Mouse (Mus musculus): ENCODE data around the gene Inip.

Inip gene

GRCm38 (mm10) chr4:59780568-59780967 is 20.8 kb downstream of the Inip start:
- in situ Hi-C loops (cut with MboI, MseI) = no loop called here

- in situ Hi-C loops (cut with MboI, MseI) = no loop called here
These were observed 23.6 kb downstream of the Inip start for GRCm38 (mm10) chr4:59777828-59778227.

DNA sequence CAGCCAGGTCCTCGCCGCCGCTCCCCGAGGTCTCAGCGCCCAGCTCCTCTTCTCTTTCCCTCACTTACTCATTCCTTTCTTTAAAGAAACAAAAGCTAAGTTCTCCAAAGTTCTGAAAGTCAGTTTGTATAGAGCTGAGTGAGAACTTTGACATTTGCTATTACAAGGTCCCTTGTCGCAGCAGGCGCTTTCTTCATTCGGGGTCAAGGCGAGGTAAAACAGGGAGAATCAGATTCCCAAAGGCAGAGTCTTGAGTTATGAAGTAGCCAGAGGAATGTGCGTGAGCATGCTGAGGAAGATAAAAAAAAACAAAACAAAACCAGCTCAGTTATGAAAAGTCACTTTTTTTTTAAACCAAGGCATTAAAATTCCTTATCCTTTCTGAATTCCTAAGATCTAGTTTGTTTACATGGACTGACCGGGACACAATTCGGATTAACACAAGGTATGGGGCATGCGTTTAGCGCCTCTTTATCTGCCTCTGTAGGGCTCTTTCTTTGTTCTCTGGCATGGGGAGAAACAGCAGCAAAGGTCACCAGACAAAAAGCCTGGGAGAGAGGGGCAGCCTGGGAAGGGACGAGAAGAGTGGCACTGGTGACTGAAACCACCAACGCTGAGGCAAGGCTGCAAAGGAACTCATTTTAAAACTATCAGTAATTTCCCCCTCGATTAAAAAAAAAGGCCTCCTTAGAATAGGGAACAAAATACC is 29.1 kb downstream of the Inip start:
- in situ Hi-C loops (cut with MboI, MseI) = no loop called here

GRCm38 (mm10) chr4:59767717-59768116 is 33.7 kb downstream of the Inip start:
- in situ Hi-C loops (cut with MboI, MseI) = no loop called here

- in situ Hi-C loops (cut with MboI, MseI) = no loop called here
These were observed 35.9 kb downstream of the Inip start for GRCm38 (mm10) chr4:59765385-59766005.

GRCm38 (mm10) chr4:59764950-59765349 is 36.4 kb downstream of the Inip start:
- in situ Hi-C loops (cut with MboI, MseI) = no loop called here

- in situ Hi-C loops (cut with MboI, MseI) = no loop called here
These were observed 40.0 kb downstream of the Inip start for GRCm38 (mm10) chr4:59761365-59761729.

GRCm38 (mm10) chr4:59760636-59761364 is 40.6 kb downstream of the Inip start:
- in situ Hi-C loops (cut with MboI, MseI) = no loop called here

- in situ Hi-C loops (cut with MboI, MseI) = no loop called here
These were observed 41.4 kb downstream of the Inip start for GRCm38 (mm10) chr4:59760016-59760415.

GRCm38 (mm10) chr4:59757452-59758435 is 43.6 kb downstream of the Inip start:
- in situ Hi-C loops (cut with MboI, MseI) = no loop called here

DNA sequence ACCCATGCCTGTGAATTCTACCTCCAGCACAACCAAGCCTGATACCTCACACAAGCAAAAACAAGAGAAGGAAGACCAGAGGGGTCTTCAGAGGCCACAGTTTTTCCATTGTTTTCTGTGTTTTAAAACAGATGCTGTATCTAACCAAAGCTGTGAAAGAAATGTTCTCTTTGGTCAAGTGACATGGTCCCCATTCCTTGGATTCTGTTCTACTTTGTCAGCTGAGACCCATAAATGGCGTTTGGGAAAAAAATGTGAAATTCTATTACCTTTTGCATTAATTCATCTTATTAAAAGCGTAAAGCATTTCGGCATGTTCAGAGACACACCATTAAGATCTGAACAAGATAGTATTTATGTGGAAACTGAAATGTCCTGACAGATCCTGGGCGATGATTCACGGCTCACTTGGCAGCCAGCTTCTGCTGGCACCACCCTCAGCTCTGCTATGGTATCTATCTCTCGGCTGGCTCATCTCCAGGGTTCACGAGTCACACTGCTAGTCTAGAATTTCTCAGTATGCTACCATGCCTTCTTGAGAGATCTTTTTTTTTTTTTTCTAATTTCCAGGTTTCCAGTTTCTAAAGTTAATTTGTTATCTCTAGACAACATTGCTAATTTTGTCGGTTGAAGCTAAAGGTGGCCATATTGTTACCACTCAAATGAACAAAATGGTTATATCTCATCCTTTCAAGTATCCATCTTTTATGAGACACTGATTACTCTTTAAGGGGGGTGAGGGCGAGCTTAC is 44.9 kb downstream of the Inip start:
- in situ Hi-C loops (cut with MboI, MseI) = no loop called here

GRCm38 (mm10) chr4:59753491-59754140 is 47.8 kb downstream of the Inip start:
- in situ Hi-C loops (cut with MboI, MseI) = no loop called here

DNA sequence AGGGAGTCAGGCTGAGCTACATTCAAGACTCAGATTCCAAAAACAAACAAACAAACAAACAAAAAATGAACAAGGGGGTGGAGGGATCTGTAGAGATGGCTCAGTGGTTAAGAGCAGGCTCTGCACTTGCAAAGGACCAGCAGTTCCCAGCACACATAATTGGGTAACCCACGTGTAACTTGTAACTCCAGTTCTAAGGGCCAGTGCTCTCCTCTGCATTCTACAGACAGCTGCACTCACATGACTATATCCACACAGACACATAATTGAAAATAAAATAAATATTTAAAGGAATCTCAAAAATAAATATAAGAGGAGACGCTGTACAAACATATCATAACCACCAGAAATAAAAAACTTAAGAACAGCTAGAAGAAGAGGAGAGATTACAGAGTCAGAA is 61.5 kb downstream of the Inip start:
- in situ Hi-C loops (cut with MboI, MseI) = loop anchor here in 1 of 2 experiments (5.0 kb wide), 1 partner anchor 128 kb away; no protein-coding TSS in a partner anchor

- in situ Hi-C loops (cut with MboI, MseI) = loop anchor here in 1 of 2 experiments (5.0 kb wide), 1 partner anchor 127 kb away; no protein-coding TSS in a partner anchor
These were observed 62.1 kb downstream of the Inip start for GRCm38 (mm10) chr4:59739321-59739720.

DNA sequence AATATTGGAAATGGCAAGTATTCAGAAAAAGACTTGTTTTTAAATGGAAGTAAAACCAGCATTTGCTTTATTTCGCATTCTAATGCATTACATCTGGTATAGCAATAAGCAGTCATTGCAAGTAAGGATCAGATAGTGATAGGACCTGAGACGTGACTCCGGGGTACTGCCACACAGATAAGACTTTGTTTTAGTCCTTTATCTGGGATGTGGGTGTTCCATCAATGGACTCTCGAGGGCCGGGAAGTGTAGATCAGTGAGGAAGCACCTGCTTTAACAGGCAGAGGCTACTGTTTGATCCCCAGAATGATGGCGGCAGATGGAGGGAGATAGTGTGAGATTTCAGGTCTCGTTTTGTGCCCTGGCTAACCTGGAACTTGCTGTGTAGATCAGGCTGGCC is 69.8 kb downstream of the Inip start:
- in situ Hi-C loops (cut with MboI, MseI) = no loop called here

GRCm38 (mm10) chr4:59728839-59729238 is 72.5 kb downstream of the Inip start:
- in situ Hi-C loops (cut with MboI, MseI) = no loop called here

DNA sequence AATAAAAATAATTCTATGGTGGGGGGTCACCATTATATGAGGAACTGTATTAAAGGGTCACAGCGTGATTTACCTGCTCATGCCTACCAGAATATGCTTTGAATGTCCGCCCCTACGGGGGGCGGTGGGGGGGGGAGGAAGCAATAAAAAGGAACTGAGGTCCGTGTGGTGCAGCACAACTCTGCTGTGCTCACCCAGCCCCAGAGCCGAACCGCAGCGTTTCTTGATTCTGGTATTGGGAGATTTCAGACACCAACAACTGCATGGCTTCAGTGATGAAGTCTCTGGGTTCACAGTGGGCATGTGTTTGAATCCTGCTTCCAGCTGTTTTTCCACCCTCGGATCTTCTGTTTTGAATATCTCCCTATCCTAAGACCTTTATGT is 73.5 kb downstream of the Inip start:
- in situ Hi-C loops (cut with MboI, MseI) = no loop called here

DNA sequence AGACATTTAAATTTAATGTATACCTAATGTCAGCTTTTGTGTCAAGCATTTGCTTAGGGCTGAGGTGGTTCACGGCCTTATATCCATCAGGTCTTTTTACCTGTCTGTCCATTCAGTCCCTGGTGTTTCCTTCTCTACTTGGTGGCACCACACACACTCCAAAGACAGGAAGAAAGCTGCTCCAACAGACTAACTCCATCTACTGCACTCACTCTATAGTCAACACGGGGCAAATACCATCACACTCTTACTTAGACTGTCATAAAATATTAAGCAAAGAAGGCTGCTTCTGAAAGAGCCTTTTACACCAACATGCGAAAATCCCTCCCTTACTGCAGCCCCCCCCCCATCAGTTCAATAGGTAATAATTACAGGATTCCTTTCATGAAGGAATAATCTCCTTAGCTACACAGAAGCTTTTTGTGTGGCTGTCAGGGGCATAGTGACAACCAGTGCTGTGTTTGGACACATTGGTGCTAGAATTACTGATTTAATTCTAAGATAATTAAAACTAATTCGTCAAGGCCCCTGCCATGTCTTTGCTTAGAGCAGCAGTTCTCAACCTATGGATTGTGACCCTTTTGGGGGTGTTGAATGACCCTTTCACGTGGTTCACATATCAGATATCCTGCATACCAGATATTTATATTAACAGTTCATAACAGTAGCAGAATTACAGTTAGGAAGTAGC is 74.1 kb downstream of the Inip start:
- in situ Hi-C loops (cut with MboI, MseI) = no loop called here

- in situ Hi-C loops (cut with MboI, MseI) = no loop called here
These were observed 74.9 kb downstream of the Inip start for GRCm38 (mm10) chr4:59726501-59726900.

DNA sequence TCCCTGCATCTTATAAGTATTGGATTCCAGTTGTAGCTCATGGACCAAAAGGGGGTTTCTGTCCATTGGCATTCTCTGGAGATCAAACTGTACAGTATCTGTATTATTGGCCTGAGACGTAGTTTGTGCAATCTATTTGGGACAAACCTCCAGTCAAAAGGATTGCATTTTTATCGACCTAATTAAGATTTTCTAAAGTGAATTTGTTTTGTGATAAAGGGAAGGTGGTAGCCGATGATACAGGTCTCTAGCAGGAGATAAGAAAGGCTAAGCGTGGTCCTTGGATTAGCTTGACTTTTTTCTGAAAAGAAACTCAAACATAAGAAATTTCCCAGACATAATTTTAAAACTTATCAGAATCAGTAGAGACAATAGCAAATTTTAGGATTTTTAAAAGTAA is 75.8 kb downstream of the Inip start:
- in situ Hi-C loops (cut with MboI, MseI) = no loop called here
